Mouse (Mus musculus) CH12.LX (cell line): ENCODE data around the gene Camta1. TPM values are rescaled to one million over a fixed set of nuclear protein-coding genes. Genes with fewer than 3 reads are reported as not detected.

Experiments used
- DNase-seq: peaks from one replicate; pipeline ENCODE4 v3.0.0-alpha.2; 2013; ENCODE audit errors: extremely low read depth
- H3K27ac ChIP-seq: 2 replicates; pipeline ENCODE4 v1.5.1; 2012; ENCODE audit warnings: low read depth, mild to moderate bottlenecking, control low read depth, moderate library complexity; ENCODE audit not compliant: insufficient read depth
- H3K27me3 ChIP-seq: replicated peaks from 2 replicates; pipeline ENCODE3; 2012; ENCODE audit warnings: inconsistent platforms
- H3K36me3 ChIP-seq, 2 experiments: replicated peaks in 1 of 2; 2 replicates each; pipeline versions ENCODE3 to v1.6.1; 2012; ENCODE audit warnings: inconsistent platforms in 1 of 2, low read length in 1 of 2, mild to moderate bottlenecking in 1 of 2, mixed read lengths in 1 of 2, moderate library complexity in 1 of 2; ENCODE audit not compliant: control insufficient read depth in 1 of 2, insufficient read depth in 1 of 2
- H3K4me1 ChIP-seq, 2 experiments: 2 replicates each; pipeline ENCODE4 v1.6.1; 2012; ENCODE audit warnings: inconsistent platforms in 1 of 2, moderate library complexity in 1 of 2; ENCODE audit not compliant: insufficient read depth in 2 of 2, control insufficient read depth in 1 of 2
- H3K4me2 ChIP-seq: 2 replicates; pipeline ENCODE4 v1.6.1; 2012; ENCODE audit warnings: low read depth, mild to moderate bottlenecking, control low read depth; ENCODE audit not compliant: poor library complexity, insufficient read depth, severe bottlenecking
- H3K4me3 ChIP-seq, 3 experiments: fragments of 150-350 bp in 1 of 3; sonication (generic) in 1 of 3; replicated peaks in 1 of 3; 2 replicates each; pipeline versions ENCODE3 to v1.5.1; 2011 to 2012; ENCODE audit warnings: low read depth in 2 of 3, low read length in 2 of 3, mild to moderate bottlenecking in 2 of 3, moderate library complexity in 2 of 3, control low read depth in 1 of 3, improper control_type of control experiment in 1 of 3, inconsistent platforms in 1 of 3, mixed read lengths in 1 of 3; ENCODE audit not compliant: poor library complexity in 1 of 3
- H3K79me2 ChIP-seq: replicated peaks from 2 replicates; pipeline ENCODE4 v1.6.1; 2012; ENCODE audit warnings: mild to moderate bottlenecking, moderate library complexity; ENCODE audit not compliant: control insufficient read depth, poor library complexity, insufficient read depth, severe bottlenecking; ENCODE audit errors: extremely low read depth
- H3K9ac ChIP-seq: 2 replicates; pipeline ENCODE4 v1.6.1; 2012; ENCODE audit warnings: low read depth, mild to moderate bottlenecking, control low read depth, moderate library complexity; ENCODE audit not compliant: insufficient read depth
- H3K9me3 ChIP-seq: replicated peaks from 2 replicates; pipeline ENCODE3; 2012; ENCODE audit warnings: low read length, inconsistent platforms, mixed read lengths
- CHD2 ChIP-seq: IDR thresholded peaks from 2 replicates; pipeline ENCODE4 v1.6.1; 2011; ENCODE audit warnings: low read length, improper control_type of control experiment
- CTCF ChIP-seq, 2 experiments: IDR thresholded peaks in 1 of 2; conservative IDR thresholded peaks in 1 of 2; 2 replicates each; pipeline ENCODE4 v1.5.1; 2011 to 2012; ENCODE audit warnings: low read depth in 2 of 2, low read length in 2 of 2, improper control_type of control experiment in 1 of 2, inconsistent platforms in 1 of 2, mild to moderate bottlenecking in 1 of 2, moderate library complexity in 1 of 2
- ELF1 ChIP-seq: IDR thresholded peaks from 2 replicates; pipeline ENCODE4 v1.6.1; 2014; ENCODE audit warnings: low read depth, mild to moderate bottlenecking, inconsistent platforms, low read length, improper control_type of control experiment
- EP300 ChIP-seq: IDR thresholded peaks from 2 replicates; pipeline ENCODE4 v1.6.1; 2011; ENCODE audit warnings: low read length, improper control_type of control experiment
- JUND ChIP-seq: conservative IDR thresholded peaks from 2 replicates; pipeline ENCODE4 v1.6.1; 2011; ENCODE audit warnings: low read depth, low read length, improper control_type of control experiment
- MAFK ChIP-seq: IDR thresholded peaks from 2 replicates; pipeline ENCODE4 v1.6.1; 2011; ENCODE audit warnings: low read length, improper control_type of control experiment; ENCODE audit not compliant: insufficient replicate concordance
- MAX ChIP-seq: IDR thresholded peaks from 2 replicates; pipeline ENCODE4 v1.6.1; 2011; ENCODE audit warnings: low read length, improper control_type of control experiment
- MAZ ChIP-seq: IDR thresholded peaks from 2 replicates; pipeline ENCODE4 v1.6.1; 2012; ENCODE audit warnings: low read depth, mild to moderate bottlenecking, inconsistent platforms, low read length, improper control_type of control experiment, moderate library complexity
- MYC ChIP-seq: IDR thresholded peaks from 2 replicates; pipeline ENCODE4 v1.6.1; 2011; ENCODE audit warnings: low read depth, mild to moderate bottlenecking, improper control_type of control experiment, low read length
- NRF1 ChIP-seq: IDR thresholded peaks from 2 replicates; pipeline ENCODE4 v1.6.1; 2014; ENCODE audit warnings: low read depth, mild to moderate bottlenecking, inconsistent platforms, low read length, improper control_type of control experiment, moderate library complexity
- PAX5 ChIP-seq: IDR thresholded peaks from 2 replicates; pipeline ENCODE4 v1.6.1; 2012; ENCODE audit warnings: low read length, inconsistent platforms, mixed read lengths
- POLR2AphosphoS2 ChIP-seq: IDR thresholded peaks from 2 replicates; pipeline ENCODE4 v1.6.1; 2011; ENCODE audit warnings: low read depth, low read length, improper control_type of control experiment
- RAD21 ChIP-seq: IDR thresholded peaks from 2 replicates; pipeline ENCODE4 v1.6.1; 2011; ENCODE audit warnings: low read depth, mild to moderate bottlenecking, low read length, improper control_type of control experiment, moderate library complexity
- SMC3 ChIP-seq: IDR thresholded peaks from 2 replicates; pipeline ENCODE4 v1.6.1; 2011; ENCODE audit warnings: low read depth, low read length, improper control_type of control experiment
- TBP ChIP-seq: conservative IDR thresholded peaks from 2 replicates; pipeline ENCODE4 v1.6.1; 2011; ENCODE audit warnings: low read depth, low read length, improper control_type of control experiment
- USF1 ChIP-seq: IDR thresholded peaks from 2 replicates; pipeline ENCODE4 v1.6.1; 2014; ENCODE audit warnings: low read depth, mild to moderate bottlenecking, inconsistent platforms, low read length, improper control_type of control experiment
- ZMIZ1 ChIP-seq: IDR thresholded peaks from 2 replicates; pipeline ENCODE4 v1.6.1; 2012; ENCODE audit warnings: low read depth, mild to moderate bottlenecking, inconsistent platforms, low read length, improper control_type of control experiment
- dilution Hi-C: fragments of 300-500 bp; cut with MboI; formaldehyde crosslinking; loops from 2 replicates; pipeline ENCODE4 v1.14.3; 2020; ENCODE audit warnings: low sequenced_read_pairs; ENCODE audit not compliant: extremely low pct_unique_long_range_greater_than_20kb, extremely low pct_ligation_motif_present
- in situ Hi-C: fragments of 300-500 bp; cut with MboI; formaldehyde crosslinking; loops from 3 replicates; pipeline ENCODE4 v1.14.3; 2019; ENCODE audit warnings: low sequenced_read_pairs, low pct_ligation_motif_present, low pct_unique_long_range_greater_than_20kb, mixed read lengths
- polyA plus RNA-seq: library from polyadenylated mRNA; unstranded; fragments of >175 nt; gene quantifications from 2 replicates; pipeline ENCODE4 v1.2.1, GENCODE M21; 2012; ENCODE audit warnings: low read depth; ENCODE audit not compliant: insufficient read length
- total RNA-seq, 2 experiments: library from RNA; depleted of rRNA; stranded (reverse); fragments of 300-350 nt in 1 of 2; fragments of >200 nt in 1 of 2; gene quantifications; 2 replicates each; pipeline ENCODE4 v1.2.3; 2012 to 2014

The Camta1 gene
- total and polyA plus RNA-seq, 3 experiments, result 9.9 to 32.5 (median 15.3) TPM

DNA sequence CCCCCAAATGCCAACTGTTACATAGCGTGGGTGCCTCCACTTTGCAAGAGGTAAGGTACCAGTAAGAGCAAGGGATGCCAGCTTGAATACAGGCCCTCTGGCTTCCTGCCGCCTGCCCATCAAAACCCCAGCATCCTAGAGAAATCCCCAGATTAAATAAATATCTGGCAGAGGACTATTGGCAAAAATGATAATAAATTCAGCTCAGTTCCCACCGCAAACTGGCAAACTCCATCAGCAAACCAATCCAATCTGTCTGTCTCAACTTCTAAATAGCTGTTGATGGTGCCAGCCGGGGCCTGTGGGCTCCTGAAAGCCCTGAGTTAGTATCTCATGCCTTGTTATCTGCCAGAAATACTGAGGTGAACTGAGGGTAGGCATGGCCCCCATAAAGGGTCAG is 333.2 kb downstream of the Camta1 start:
- no peak overlapping the region for H3K9ac ChIP-seq
- peaks cover 66% of the 10 kb centered on the region for H3K9me3 ChIP-seq
- in situ Hi-C loops, result no loop called here
- H3K36me3 ChIP-seq, result no peaks in the 10 kb centered on the region
- H3K27ac ChIP-seq, result no peak overlapping the region
- H3K4me3 ChIP-seq, result no peak overlapping the region
- no peaks in the 10 kb centered on the region for H3K4me1 ChIP-seq
- TF ChIP-seq EP300 (no peak), MAX (no peak), CTCF (conservative IDR thresholded peaks at IDR 0.05 in 1 of 2, IDR thresholded peaks at IDR 0.05 in 1 of 2; ENCODE audit: low read depth in 2 of 2, low read length in 2 of 2) (no peak), USF1 (no peak), TBP (no peak), ELF1 (no peak)
- no peaks in the 10 kb centered on the region for H3K27me3 ChIP-seq
- dilution Hi-C loops, result no loop called here
- no peak overlapping the region for H3K4me2 ChIP-seq
- DNase-seq, result no peak
- H3K79me2 ChIP-seq, result no peaks in the 10 kb centered on the region

DNA sequence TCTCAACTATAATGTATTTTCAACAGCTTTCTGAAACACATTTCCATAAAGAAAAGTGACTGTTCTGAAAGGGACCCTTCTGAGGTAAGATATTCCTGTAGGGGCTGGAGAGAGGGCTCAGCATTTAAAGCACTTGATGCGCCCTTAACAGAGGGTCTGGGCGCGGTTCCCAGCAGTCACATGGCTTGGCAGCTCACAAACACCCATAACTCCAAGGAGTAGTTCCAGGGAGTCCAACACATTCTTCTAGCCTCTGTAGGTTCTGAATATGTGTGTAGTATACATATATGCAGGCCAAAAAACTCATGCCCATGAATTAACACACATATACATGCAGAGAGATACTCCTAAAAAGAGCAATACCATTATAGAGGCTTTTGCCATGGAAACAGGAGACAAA is 333.9 kb downstream of the Camta1 start:
- peaks cover 65% of the 10 kb centered on the region for H3K9me3 ChIP-seq
- in situ Hi-C loops, result no loop called here
- H3K27me3 ChIP-seq, result no peaks in the 10 kb centered on the region
- no peaks in the 10 kb centered on the region for H3K4me1 ChIP-seq
- no peak for DNase-seq
- no peak overlapping the region for H3K4me2 ChIP-seq
- no peaks in the 10 kb centered on the region for H3K79me2 ChIP-seq
- TF ChIP-seq MYC, result no peak
- TF ChIP-seq CHD2, result no peak
- TF ChIP-seq RAD21, result no peak
- dilution Hi-C loops, result no loop called here
- H3K4me3 ChIP-seq, result no peak overlapping the region
- no peak overlapping the region for H3K27ac ChIP-seq
- H3K9ac ChIP-seq, result no peak overlapping the region
- no peaks in the 10 kb centered on the region for H3K36me3 ChIP-seq

DNA sequence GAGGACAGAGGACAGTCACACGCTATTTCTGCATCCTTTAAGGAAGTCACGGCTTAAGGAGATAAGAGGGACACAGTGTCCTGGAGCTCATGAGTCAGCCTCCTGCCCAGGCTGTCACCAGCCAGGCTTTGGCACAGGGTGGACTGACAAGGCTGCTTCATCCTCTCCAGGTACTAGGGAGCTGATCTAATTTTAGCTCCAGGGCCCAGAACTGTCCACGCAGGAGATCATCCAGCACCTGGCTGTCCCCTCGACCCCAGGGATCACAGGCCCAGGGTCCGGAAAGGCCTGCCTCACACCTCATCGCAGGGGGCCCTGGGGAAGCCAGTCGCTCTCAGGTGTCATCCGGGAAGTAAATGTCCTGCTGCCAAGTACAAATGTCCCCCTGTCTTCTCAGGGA is 341.6 kb downstream of the Camta1 start:
- H3K27ac ChIP-seq, result no peak overlapping the region
- H3K4me3 ChIP-seq, result no peak overlapping the region
- H3K9me3 ChIP-seq, result peaks cover 79% of the 10 kb centered on the region
- no peaks in the 10 kb centered on the region for H3K36me3 ChIP-seq
- in situ Hi-C loops, result no loop called here
- dilution Hi-C loops, result no loop called here
- TF ChIP-seq SMC3, result no peak
- TF ChIP-seq USF1, result no peak
- TF ChIP-seq POLR2AphosphoS2, result no peak
- no peak for TF ChIP-seq TBP
- no peak for TF ChIP-seq JUND
- no peak for TF ChIP-seq ELF1
- no peak for TF ChIP-seq CHD2
- no peak for TF ChIP-seq PAX5
- TF ChIP-seq MAX, result no peak
- TF ChIP-seq MAFK, result no peak
- TF ChIP-seq ZMIZ1, result no peak
- no peak for TF ChIP-seq NRF1
- TF ChIP-seq MAZ, result no peak
- TF ChIP-seq, all 38 proteins: peak for 0
- Histone ChIP-seq H3K79me2 (no peaks in the 10 kb centered on the region), H3K4me2 (no peak overlapping the region), H3K9ac (no peak overlapping the region), H3K27me3 (no peaks in the 10 kb centered on the region), H3K4me1 (no peaks in the 10 kb centered on the region)
- no peak for DNase-seq
